Mouse (Mus musculus): ENCODE data around the gene Trdn.

DNA sequence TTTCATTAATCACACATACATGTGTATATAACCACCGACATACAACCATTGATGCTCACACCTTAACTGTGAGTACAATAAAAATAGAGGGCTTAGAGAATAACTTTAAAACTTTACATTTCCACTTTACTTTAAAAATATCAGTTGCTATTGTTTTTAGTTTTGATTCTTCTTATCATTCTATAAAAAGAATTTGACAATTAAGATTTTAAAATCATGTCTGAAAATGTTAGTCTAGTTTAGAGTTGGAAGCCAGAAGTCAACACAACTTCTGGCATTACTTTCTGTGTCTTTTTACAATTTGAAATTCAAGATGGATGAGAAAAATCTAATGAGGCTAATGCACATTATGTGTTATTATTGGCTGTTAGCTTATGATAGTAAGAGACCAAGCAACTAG is at the start of gene Trdn:
- TF ChIP-seq POLR2A (IDR thresholded peaks at IDR 0.05; ENCODE audit: extremely low read depth, insufficient read depth, low read length) (no peak), CTCF (IDR thresholded peaks at IDR 0.05; ENCODE audit: extremely low read depth, insufficient read depth, low read length) (no peak)

Measured in cortical plate, adult 2 months (tissue).